Mouse (Mus musculus) left cerebral cortex, adult 2 months (tissue): ENCODE data around the gene Abi3. TPM values are rescaled to one million over a fixed set of nuclear protein-coding genes. Genes with fewer than 3 reads are reported as not detected.

Experiments
- DNase-seq, 2 experiments: peaks; one replicate each; pipeline ENCODE4 v3.0.0; 2021 to 2022; ENCODE audit warnings: low spot score in 2 of 2, mixed read lengths in 1 of 2; ENCODE audit errors: extremely low spot score in 1 of 2
- H3K27ac ChIP-seq: fragments of 200-600 bp; 2 replicates; pipeline ENCODE4 v1.8.1; 2022
- H3K4me3 ChIP-seq: fragments of 200-600 bp; 2 replicates; pipeline ENCODE4 v1.8.1; 2022
- CTCF ChIP-seq: fragments of 200-600 bp; IDR thresholded peaks from 2 replicates; pipeline ENCODE4 v1.8.1; 2022; ENCODE audit warnings: antibody characterized with exemption, mild to moderate bottlenecking, moderate library complexity
- intact Hi-C: fragments of 180-260 bp; cut with DNase I; formaldehyde crosslinking; loops from one replicate; pipeline ENCODE4 v1.15.1; 2025
- total RNA-seq, 2 experiments: library from RNA; stranded (reverse); gene quantifications; 2 replicates each; pipeline ENCODE4 v1.2.3; 2021

Abi3 gene
- total RNA-seq, 2 experiments from 2014 or later, result 7.6 to 9.4 TPM

GRCm38 (mm10) chr11:95821511-95821910, 20.8 kb downstream of the Abi3 start:
- DNase-seq, result no peak
- no peak for TF ChIP-seq CTCF
- intact Hi-C loops, result loop anchor here (5.0 kb wide), 1 partner anchor 134 kb away; no protein-coding TSS in a partner anchor
- Histone ChIP-seq H3K27ac (no peak overlapping the region), H3K4me3 (no peak overlapping the region)

- intact Hi-C loops, result no loop called here
- no peak for DNase-seq
- H3K27ac ChIP-seq, result no peak overlapping the region
- no peak overlapping the region for H3K4me3 ChIP-seq
- TF ChIP-seq CTCF, result no peak
Measured at GRCm38 (mm10) chr11:95819138-95819537, 23.1 kb downstream of the Abi3 start.

- DNase-seq, result no peak
- Histone ChIP-seq H3K27ac (no peak overlapping the region), H3K4me3 (no peak overlapping the region)
- intact Hi-C loops, result no loop called here
- TF ChIP-seq CTCF, result no peak
Measured at GRCm38 (mm10) chr11:95815412-95815811, 26.9 kb downstream of the Abi3 start.

GRCm38 (mm10) chr11:95814857-95815256, 27.4 kb downstream of the Abi3 start:
- intact Hi-C loops, result no loop called here
- H3K27ac ChIP-seq, result no peak overlapping the region
- DNase-seq, result no peak
- TF ChIP-seq CTCF, result no peak
- H3K4me3 ChIP-seq, result no peak overlapping the region

GRCm38 (mm10) chr11:95814101-95814500, 28.2 kb downstream of the Abi3 start:
- no peak for TF ChIP-seq CTCF
- no peak overlapping the region for H3K27ac ChIP-seq
- no peak for DNase-seq
- intact Hi-C loops, result no loop called here
- H3K4me3 ChIP-seq, result no peak overlapping the region

- Histone ChIP-seq H3K27ac (no peak overlapping the region), H3K4me3 (no peak overlapping the region)
- DNase-seq, result no peak
- intact Hi-C loops, result no loop called here
- TF ChIP-seq CTCF, result no peak
Measured at GRCm38 (mm10) chr11:95812224-95812623, 30.1 kb downstream of the Abi3 start.

- Histone ChIP-seq H3K4me3 (no peak overlapping the region), H3K27ac (no peak overlapping the region)
- intact Hi-C loops, result no loop called here
- TF ChIP-seq CTCF, result no peak
- DNase-seq, result no peak
Measured at GRCm38 (mm10) chr11:95811741-95812140, 30.5 kb downstream of the Abi3 start.

- TF ChIP-seq CTCF, result no peak
- no peak overlapping the region for H3K27ac ChIP-seq
- intact Hi-C loops, result no loop called here
- no peak overlapping the region for H3K4me3 ChIP-seq
- DNase-seq, result no peak
Measured at GRCm38 (mm10) chr11:95810828-95811227, 31.4 kb downstream of the Abi3 start.

GRCm38 (mm10) chr11:95809603-95810002, 32.7 kb downstream of the Abi3 start:
- H3K27ac ChIP-seq, result no peak overlapping the region
- H3K4me3 ChIP-seq, result no peak overlapping the region
- intact Hi-C loops, result no loop called here
- no peak for TF ChIP-seq CTCF
- DNase-seq, result no peak

- intact Hi-C loops, result no loop called here
- no peak for DNase-seq
- Histone ChIP-seq H3K4me3 (no peak overlapping the region), H3K27ac (no peak overlapping the region)
- TF ChIP-seq CTCF, result no peak
Measured at GRCm38 (mm10) chr11:95808448-95809011, 33.7 kb downstream of the Abi3 start.

- no peak for TF ChIP-seq CTCF
- no peak overlapping the region for H3K4me3 ChIP-seq
- no peak for DNase-seq
- H3K27ac ChIP-seq, result no peak overlapping the region
- intact Hi-C loops, result no loop called here
Measured at GRCm38 (mm10) chr11:95807884-95808283, 34.4 kb downstream of the Abi3 start.

- TF ChIP-seq CTCF, result no peak
- no peak for DNase-seq
- Histone ChIP-seq H3K4me3 (no peak overlapping the region), H3K27ac (no peak overlapping the region)
- intact Hi-C loops, result no loop called here
Measured at GRCm38 (mm10) chr11:95805527-95805926, 36.7 kb downstream of the Abi3 start.

GRCm38 (mm10) chr11:95805010-95805409, 37.3 kb downstream of the Abi3 start:
- no peak for DNase-seq
- intact Hi-C loops, result no loop called here
- TF ChIP-seq CTCF, result no peak

More at GRCm38 (mm10) chr11:95805010-95805409, 37.3 kb downstream of the Abi3 start:
- Histone ChIP-seq H3K4me3 (no peak overlapping the region), H3K27ac (no peak overlapping the region)
